Mouse (Mus musculus) neural tube, embryonic 14.5 days (tissue): ENCODE measurements at regions not wholly inside any gene's neighbourhood (a gene's known extent, or its start where the extent isn't known, plus 50 kb on each side); places are given as distances from the start of the nearest gene placed in this dataset.
A peak's percentile ranks its signal among the peaks of the same experiment; 100 is the strongest.

Experiments
- ATAC-seq: fragments of 200-750 bp; cut with Nextera tagmentation; 2 replicates; pipeline ENCODE4 v1.8.0; 2017; ENCODE audit warnings: low read depth, mild to moderate bottlenecking, moderate TSS enrichment, moderate library complexity
- H3K27ac ChIP-seq: fragments of 300-500 bp; sonication (generic); 2 replicates; pipeline ENCODE4 v1.5.1; 2014; ENCODE audit warnings: low read depth, mild to moderate bottlenecking, control low read depth, low read length, moderate library complexity, mixed read lengths
- H3K27me3 ChIP-seq: fragments of 300-500 bp; sonication (generic); 2 replicates; pipeline ENCODE4 v1.6.1; 2014; ENCODE audit warnings: low read length; ENCODE audit not compliant: control insufficient read depth, insufficient read depth
- H3K36me3 ChIP-seq: fragments of 300-500 bp; sonication (generic); 2 replicates; pipeline ENCODE4 v1.6.1; 2014; ENCODE audit warnings: low read length, mixed read lengths; ENCODE audit not compliant: control insufficient read depth, insufficient read depth
- H3K4me1 ChIP-seq: fragments of 300-500 bp; sonication (generic); 2 replicates; pipeline ENCODE4 v1.6.1; 2014; ENCODE audit warnings: low read length; ENCODE audit not compliant: control insufficient read depth, insufficient read depth
- H3K4me2 ChIP-seq: fragments of 300-500 bp; sonication (generic); 2 replicates; pipeline ENCODE4 v1.6.1; 2014; ENCODE audit warnings: mild to moderate bottlenecking, low read depth, low read length, control low read depth
- H3K4me3 ChIP-seq: fragments of 300-500 bp; sonication (generic); 2 replicates; pipeline ENCODE4 v1.5.1; 2014; ENCODE audit warnings: low read depth, low read length, control low read depth, mixed read lengths
- H3K9ac ChIP-seq: fragments of 300-500 bp; sonication (generic); replicated peaks from 2 replicates; pipeline ENCODE4 v1.6.1; 2014; ENCODE audit warnings: low read depth, mild to moderate bottlenecking, control low read depth, low read length, mixed read lengths
- H3K9me3 ChIP-seq: fragments of 300-500 bp; sonication (generic); 2 replicates; pipeline ENCODE4 v1.6.1; 2016; ENCODE audit warnings: low read length; ENCODE audit not compliant: control insufficient read depth
- WGBS: fragments of 180-500 bp; shearing (Covaris S2); extraction: QIAGEN DNeasy Blood & Tissue Kit; methylation state at CpG from one replicate; pipeline ENCODE4 v1.1.7; 2014; 5-methylcytosine and 5-hydroxymethylcytosine counted together

GRCm38 (mm10) chr3:40010051-40010450 is 521.0 kb upstream of the Intu start:
- no peak overlapping the region for H3K9ac ChIP-seq
- H3K4me3 ChIP-seq, result no peak overlapping the region
- no peaks in the 10 kb centered on the region for H3K27me3 ChIP-seq
- no peak overlapping the region for H3K4me2 ChIP-seq
- no peaks in the 10 kb centered on the region for H3K4me1 ChIP-seq
- H3K27ac ChIP-seq, result no peak overlapping the region
- ATAC-seq, result no peak
- 83% methylated on average over 5 of the region's 5 CpGs for WGBS
- H3K36me3 ChIP-seq, result no peaks in the 10 kb centered on the region
- H3K9me3 ChIP-seq, result no peaks in the 10 kb centered on the region

DNA sequence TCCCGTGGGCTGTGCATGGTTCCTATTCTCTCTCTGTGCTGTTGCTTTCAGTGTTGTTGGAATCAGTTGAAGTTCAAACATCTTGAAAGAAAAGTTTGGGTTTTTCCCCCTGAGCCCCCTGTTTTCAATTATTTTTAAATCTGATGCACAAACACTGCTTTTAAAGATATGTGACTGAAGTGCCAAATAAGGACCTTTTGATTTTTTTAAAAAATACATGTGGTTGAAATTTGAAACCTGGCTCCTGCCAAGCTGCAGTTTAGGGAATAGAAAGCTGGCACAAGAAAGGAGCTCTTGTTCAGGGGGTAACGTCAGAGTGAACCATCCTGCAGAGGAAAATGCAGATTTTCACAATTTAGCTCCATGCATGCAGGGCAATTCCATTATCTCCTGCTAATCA is 509.4 kb upstream of the Intu start:
- no peak for ATAC-seq
- Histone ChIP-seq H3K27ac (no peak overlapping the region), H3K9ac (no peak overlapping the region), H3K4me3 (no peak overlapping the region), H3K4me2 (no peak overlapping the region), H3K36me3 (no peaks in the 10 kb centered on the region), H3K9me3 (no peaks in the 10 kb centered on the region), H3K27me3 (no peaks in the 10 kb centered on the region), H3K4me1 (no peaks in the 10 kb centered on the region)
- WGBS, result 38% methylated on average over 2 of the region's 2 CpGs

GRCm38 (mm10) chr3:40027713-40028112 is 503.4 kb upstream of the Intu start:
- no peak overlapping the region for H3K4me3 ChIP-seq

GRCm38 (mm10) chr3:40036177-40036576 is 494.9 kb upstream of the Intu start:
- Histone ChIP-seq H3K27ac (no peak overlapping the region), H3K4me3 (no peak overlapping the region), H3K9me3 (no peaks in the 10 kb centered on the region), H3K9ac (no peak overlapping the region), H3K27me3 (no peaks in the 10 kb centered on the region), H3K4me2 (no peak overlapping the region), H3K36me3 (no peaks in the 10 kb centered on the region), H3K4me1 (no peaks in the 10 kb centered on the region)
- ATAC-seq, result no peak
- WGBS, result 60% methylated on average over 2 of the region's 2 CpGs

More at GRCm38 (mm10) chr3:40027713-40028112, 503.4 kb upstream of the Intu start:
- no peaks in the 10 kb centered on the region for H3K27me3 ChIP-seq
- no peaks in the 10 kb centered on the region for H3K9me3 ChIP-seq
- no peaks in the 10 kb centered on the region for H3K4me1 ChIP-seq
- no peak overlapping the region for H3K4me2 ChIP-seq
- ATAC-seq, result no peak
- no peaks in the 10 kb centered on the region for H3K36me3 ChIP-seq
- no peak overlapping the region for H3K9ac ChIP-seq
- no peak overlapping the region for H3K27ac ChIP-seq

DNA sequence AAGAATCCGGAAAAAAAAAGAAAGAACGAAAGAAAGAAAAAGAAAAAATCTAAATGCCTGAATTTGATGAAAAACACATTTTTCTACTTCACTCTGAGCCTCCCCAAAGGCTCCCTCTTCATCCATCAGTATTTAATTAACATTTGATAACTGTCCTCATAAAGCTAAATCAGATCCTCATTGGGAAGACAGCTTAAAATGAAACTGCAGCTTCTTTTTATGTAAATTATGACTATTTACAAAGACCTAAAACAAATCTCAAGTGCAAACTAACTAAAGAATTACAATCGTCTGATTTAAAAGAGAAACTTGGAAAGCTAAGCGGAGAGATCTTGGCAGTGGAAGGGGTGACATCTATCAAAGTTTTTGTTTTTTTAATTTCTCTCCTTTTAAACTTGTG is 481.4 kb upstream of the Intu start:
- Histone ChIP-seq H3K27ac (no peak overlapping the region), H3K36me3 (no peaks in the 10 kb centered on the region), H3K9ac (no peak overlapping the region), H3K4me1 (no peaks in the 10 kb centered on the region), H3K9me3 (no peaks in the 10 kb centered on the region), H3K27me3 (no peaks in the 10 kb centered on the region), H3K4me3 (no peak overlapping the region), H3K4me2 (no peak overlapping the region)
- 86% methylated on average over 4 of the region's 4 CpGs for WGBS
- ATAC-seq, result no peak

DNA sequence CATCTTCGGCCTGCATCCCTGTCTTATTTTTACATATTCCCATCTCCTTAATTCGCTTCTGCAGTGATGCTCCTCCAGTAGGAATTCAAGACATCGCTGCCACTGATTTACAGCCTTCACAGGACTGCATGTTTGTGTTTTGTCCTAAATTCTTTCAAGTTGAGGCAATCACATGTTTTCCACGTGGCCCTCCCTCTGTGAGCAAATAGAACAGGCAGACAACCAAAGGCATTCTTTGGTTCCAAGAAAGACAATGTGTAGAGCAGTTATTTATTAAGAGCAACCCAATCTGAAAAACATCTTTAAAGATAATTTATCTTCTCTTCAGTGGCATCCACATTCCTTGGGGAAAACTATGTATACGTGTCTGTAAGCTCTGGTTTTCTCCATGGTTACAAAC is 472.8 kb upstream of the Intu start:
- H3K9me3 ChIP-seq, result no peaks in the 10 kb centered on the region
- no peaks in the 10 kb centered on the region for H3K27me3 ChIP-seq
- no peaks in the 10 kb centered on the region for H3K4me1 ChIP-seq
- 50% methylated on average over 5 of the region's 5 CpGs for WGBS
- ATAC-seq, result no peak
- H3K4me2 ChIP-seq, result no peak overlapping the region
- H3K9ac ChIP-seq, result no peak overlapping the region
- no peaks in the 10 kb centered on the region for H3K36me3 ChIP-seq
- H3K27ac ChIP-seq, result no peak overlapping the region
- no peak overlapping the region for H3K4me3 ChIP-seq

GRCm38 (mm10) chr3:40058719-40059420 is 472.2 kb upstream of the Intu start:
- Histone ChIP-seq H3K4me1 (no peaks in the 10 kb centered on the region), H3K27me3 (no peaks in the 10 kb centered on the region), H3K27ac (no peak overlapping the region), H3K36me3 (no peaks in the 10 kb centered on the region), H3K9ac (no peak overlapping the region), H3K4me3 (no peak overlapping the region), H3K4me2 (peak overlapping the region; percentile 24), H3K9me3 (no peaks in the 10 kb centered on the region)
- ATAC-seq, result no peak
- 48% methylated on average over 16 of the region's 16 CpGs for WGBS

DNA sequence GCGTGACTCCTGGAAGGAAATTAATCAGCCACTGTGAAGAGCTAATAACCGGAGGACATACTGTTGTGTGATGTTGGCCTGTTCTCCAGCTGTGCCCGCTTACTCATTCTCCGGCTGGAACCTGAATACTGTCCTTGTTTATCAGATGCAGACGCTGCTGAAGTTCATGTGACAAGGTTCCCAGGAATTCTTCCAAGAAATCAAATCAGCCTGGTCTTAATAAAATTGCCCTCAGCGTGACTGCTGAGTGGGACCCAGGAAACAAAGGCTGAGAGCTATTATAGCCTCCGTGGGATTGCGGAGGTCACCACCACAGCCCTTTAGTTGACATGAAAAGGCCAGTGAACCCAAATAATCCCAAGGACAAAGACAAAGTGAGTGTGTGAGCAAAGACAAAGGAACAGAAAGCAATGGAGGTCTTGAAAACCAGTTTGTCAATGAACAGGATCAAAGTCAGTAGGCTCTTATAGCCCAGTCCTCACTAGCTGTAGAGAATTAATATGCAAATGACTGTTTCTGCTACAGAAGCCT is 460.9 kb upstream of the Intu start:
- 13% methylated on average over 8 of the region's 8 CpGs for WGBS
- peak; percentile 88 for ATAC-seq
- H3K9me3 ChIP-seq, result no peaks in the 10 kb centered on the region
- H3K9ac ChIP-seq, result no peak overlapping the region
- H3K27ac ChIP-seq, result 0 out of 2 replicates have a peak overlapping the region, but pooled peaks have one; percentile 28
- no peaks in the 10 kb centered on the region for H3K27me3 ChIP-seq
- no peaks in the 10 kb centered on the region for H3K4me1 ChIP-seq
- no peak overlapping the region for H3K4me3 ChIP-seq
- H3K4me2 ChIP-seq, result no peak overlapping the region
- no peaks in the 10 kb centered on the region for H3K36me3 ChIP-seq

DNA sequence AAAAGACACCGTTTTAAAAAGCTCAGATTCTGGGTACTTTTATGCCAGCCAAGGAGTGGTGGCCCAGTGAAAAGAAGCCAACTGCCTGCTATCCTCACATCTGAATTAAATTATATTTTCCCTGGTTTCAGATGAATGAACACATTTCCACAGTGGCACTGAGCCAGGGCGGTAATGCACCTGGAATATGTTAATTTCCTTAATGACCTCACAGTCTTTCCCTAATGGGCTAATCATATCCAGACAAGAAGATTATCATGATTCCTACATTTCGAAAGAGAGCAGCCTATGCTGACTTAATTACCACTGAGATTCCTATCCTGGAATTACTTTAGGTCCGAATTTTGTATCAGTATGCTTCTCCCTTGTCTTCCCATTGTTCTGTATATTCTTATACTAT is 454.3 kb upstream of the Intu start:
- ATAC-seq, result peak; percentile 74
- Histone ChIP-seq H3K27ac (no peak overlapping the region), H3K27me3 (no peaks in the 10 kb centered on the region), H3K36me3 (no peaks in the 10 kb centered on the region), H3K4me2 (no peak overlapping the region), H3K9me3 (no peaks in the 10 kb centered on the region), H3K4me3 (no peak overlapping the region), H3K9ac (no peak overlapping the region), H3K4me1 (no peaks in the 10 kb centered on the region)
- WGBS, result 61% methylated on average over 4 of the region's 4 CpGs
